Mouse (Mus musculus): ENCODE measurements at regions not wholly inside any gene's neighbourhood (a gene's known extent, or its start where the extent isn't known, plus 50 kb on each side); places are given as distances from the start of the nearest gene placed in this dataset.
A peak's percentile ranks its signal among the peaks of the same experiment; 100 is the strongest.

DNA sequence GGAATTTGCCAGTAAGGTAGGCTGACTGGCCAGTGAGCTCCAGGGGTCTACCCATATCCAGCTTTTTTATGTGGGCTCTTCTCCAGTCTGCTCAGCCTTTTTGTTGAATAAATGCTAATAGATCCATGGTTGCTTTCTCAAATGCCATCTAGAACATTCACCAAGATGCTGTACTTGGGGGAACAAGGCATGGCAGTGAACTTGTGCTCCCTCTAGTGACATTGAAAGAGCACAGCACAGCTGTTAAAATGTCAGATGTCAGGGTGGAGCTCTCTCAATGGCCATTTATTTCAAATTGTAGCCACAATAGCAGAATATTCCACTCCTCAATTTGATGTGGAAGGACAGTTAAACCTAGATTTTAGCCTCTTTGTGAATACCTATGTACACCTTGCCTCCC, 86.3 kb downstream of the Kcnk1 start:
- Histone ChIP-seq H3K36me3 (replicated peaks; ENCODE audit: control insufficient read depth, insufficient read depth, low read length) (no peaks in the 10 kb centered on the region), H3K9ac (replicated peaks; ENCODE audit: low read depth, low read length) (no peak overlapping the region), H3K4me3 (ENCODE audit: low read depth, low read length) (no peak overlapping the region), H3K9me3 (replicated peaks; ENCODE audit: control insufficient read depth, low read length) (no peaks in the 10 kb centered on the region), H3K27ac (ENCODE audit: low read depth) (no peak overlapping the region), H3K4me1 (ENCODE audit: control insufficient read depth, insufficient read depth) (no peaks in the 10 kb centered on the region), H3K4me2 (ENCODE audit: low read depth, low read length) (no peak overlapping the region), H3K27me3 (ENCODE audit: control insufficient read depth, insufficient read depth, low read length) (no peaks in the 10 kb centered on the region)
- DNase-seq (ENCODE audit: low spot score), result peak; percentile 33
- TF ChIP-seq EP300 (IDR thresholded peaks at IDR 0.05; ENCODE audit: low read depth), result no peak
- TF ChIP-seq CTCF (IDR thresholded peaks at IDR 0.05; ENCODE audit: low read depth), result peak; percentile 66
- ATAC-seq (ENCODE audit: insufficient read depth, low read depth), result no peak

DNA sequence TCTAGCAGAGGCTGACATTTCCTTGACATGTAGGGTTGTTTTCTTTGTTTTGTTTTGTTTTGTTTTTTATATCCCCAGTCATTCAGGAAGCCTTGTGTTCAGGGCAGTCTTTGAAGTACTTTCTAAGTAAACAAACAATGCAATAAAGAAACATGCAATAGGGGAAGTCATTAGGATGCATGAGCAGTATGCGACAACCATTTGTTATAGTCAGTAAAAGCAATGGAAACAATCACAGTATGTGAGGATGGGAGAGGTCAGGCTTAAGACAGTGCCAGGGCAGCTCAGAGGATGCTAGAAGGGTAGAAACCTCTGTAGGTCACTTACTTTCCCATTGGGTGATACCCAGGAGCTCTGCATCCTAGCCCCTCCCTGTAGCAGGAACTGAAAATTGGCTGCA, 87.9 kb downstream of the Kcnk1 start:
- no peak overlapping the region for H3K4me3 ChIP-seq (ENCODE audit: low read depth, low read length)
- H3K36me3 ChIP-seq (replicated peaks; ENCODE audit: control insufficient read depth, insufficient read depth, low read length), result no peaks in the 10 kb centered on the region
- no peaks in the 10 kb centered on the region for H3K27me3 ChIP-seq (ENCODE audit: control insufficient read depth, insufficient read depth, low read length)
- no peak overlapping the region for H3K4me2 ChIP-seq (ENCODE audit: low read depth, low read length)
- no peak for ATAC-seq (ENCODE audit: insufficient read depth, low read depth)
- no peaks in the 10 kb centered on the region for H3K4me1 ChIP-seq (ENCODE audit: control insufficient read depth, insufficient read depth)
- no peak for DNase-seq (ENCODE audit: low spot score)
- no peaks in the 10 kb centered on the region for H3K9me3 ChIP-seq (replicated peaks; ENCODE audit: control insufficient read depth, low read length)
- no peak overlapping the region for H3K27ac ChIP-seq (ENCODE audit: low read depth)
- no peak for TF ChIP-seq CTCF (IDR thresholded peaks at IDR 0.05; ENCODE audit: low read depth)
- no peak for TF ChIP-seq EP300 (IDR thresholded peaks at IDR 0.05; ENCODE audit: low read depth)
- 64% methylated on average over 1 of the region's 1 CpGs for WGBS
- H3K9ac ChIP-seq (replicated peaks; ENCODE audit: low read depth, low read length), result no peak overlapping the region

DNA sequence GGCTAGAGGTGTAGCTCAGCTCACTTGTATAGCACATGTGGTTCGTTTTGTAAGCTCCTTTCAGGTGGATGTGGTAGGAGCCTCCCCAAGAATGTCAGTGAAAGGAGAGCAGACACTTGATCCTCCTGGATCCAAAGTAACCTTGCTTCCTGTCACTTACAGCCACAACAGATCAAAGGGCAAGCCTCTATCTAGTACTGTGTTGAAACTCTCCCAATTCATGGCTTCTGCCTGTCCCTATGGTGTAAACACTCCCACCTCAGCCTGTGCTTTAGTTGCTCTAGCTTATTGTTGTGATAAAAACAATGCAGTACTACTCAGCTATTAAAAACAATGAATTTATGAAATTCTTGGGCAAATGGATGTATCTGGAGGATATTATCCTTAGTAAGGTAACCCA, 95.8 kb downstream of the Kcnk1 start:
- H3K9me3 ChIP-seq (replicated peaks; ENCODE audit: control insufficient read depth, low read length), result no peaks in the 10 kb centered on the region

DNA sequence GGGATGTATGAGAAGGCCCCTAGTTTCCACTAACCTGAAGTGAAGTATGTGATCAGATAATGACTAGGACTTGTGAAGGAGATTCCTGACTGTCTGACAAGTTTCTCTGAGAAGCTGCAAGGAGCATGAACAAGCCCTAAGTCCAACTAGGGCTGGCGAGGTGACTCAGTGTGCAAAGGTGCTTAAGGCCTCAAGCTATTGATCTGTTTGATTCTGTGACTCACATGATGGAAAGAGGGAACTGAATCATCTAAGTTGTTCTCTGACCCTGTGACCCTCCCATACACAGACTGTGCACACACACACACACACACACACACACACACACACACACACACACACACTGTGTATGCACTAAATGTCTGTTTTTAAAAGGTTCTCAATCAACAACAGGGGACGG, 99.0 kb downstream of the Kcnk1 start:
- no peak overlapping the region for H3K4me3 ChIP-seq (ENCODE audit: low read depth, low read length)
- H3K9me3 ChIP-seq (replicated peaks; ENCODE audit: control insufficient read depth, low read length), result no peaks in the 10 kb centered on the region
- H3K4me1 ChIP-seq (ENCODE audit: control insufficient read depth, insufficient read depth), result no peaks in the 10 kb centered on the region
- H3K27ac ChIP-seq (ENCODE audit: low read depth), result no peak overlapping the region
- H3K4me2 ChIP-seq (ENCODE audit: low read depth, low read length), result no peak overlapping the region
- no peak for TF ChIP-seq CTCF (IDR thresholded peaks at IDR 0.05; ENCODE audit: low read depth)
- TF ChIP-seq EP300 (IDR thresholded peaks at IDR 0.05; ENCODE audit: low read depth), result no peak
- H3K9ac ChIP-seq (replicated peaks; ENCODE audit: low read depth, low read length), result no peak overlapping the region
- no peaks in the 10 kb centered on the region for H3K27me3 ChIP-seq (ENCODE audit: control insufficient read depth, insufficient read depth, low read length)
- DNase-seq (ENCODE audit: low spot score) (no peak), ATAC-seq (ENCODE audit: insufficient read depth, low read depth) (no peak)
- 60% methylated on average over 2 of the region's 2 CpGs for WGBS
- H3K36me3 ChIP-seq (replicated peaks; ENCODE audit: control insufficient read depth, insufficient read depth, low read length), result no peaks in the 10 kb centered on the region

More for the DNA sequence above, 95.8 kb downstream of the Kcnk1 start:
- H3K36me3 ChIP-seq (replicated peaks; ENCODE audit: control insufficient read depth, insufficient read depth, low read length), result no peaks in the 10 kb centered on the region
- ATAC-seq (ENCODE audit: insufficient read depth, low read depth), result no peak
- no peak overlapping the region for H3K4me2 ChIP-seq (ENCODE audit: low read depth, low read length)
- H3K4me1 ChIP-seq (ENCODE audit: control insufficient read depth, insufficient read depth), result no peaks in the 10 kb centered on the region
- no peak overlapping the region for H3K9ac ChIP-seq (replicated peaks; ENCODE audit: low read depth, low read length)
- TF ChIP-seq CTCF (IDR thresholded peaks at IDR 0.05; ENCODE audit: low read depth) (no peak), EP300 (IDR thresholded peaks at IDR 0.05; ENCODE audit: low read depth) (no peak)
- WGBS, result 35% methylated on average over 1 of the region's 1 CpGs
- no peak overlapping the region for H3K4me3 ChIP-seq (ENCODE audit: low read depth, low read length)
- H3K27me3 ChIP-seq (ENCODE audit: control insufficient read depth, insufficient read depth, low read length), result no peaks in the 10 kb centered on the region
- no peak overlapping the region for H3K27ac ChIP-seq (ENCODE audit: low read depth)
- DNase-seq (ENCODE audit: low spot score), result no peak

- 52% methylated on average over 6 of the region's 6 CpGs for WGBS
- H3K4me3 ChIP-seq (ENCODE audit: low read depth, low read length), result no peak overlapping the region
- H3K4me1 ChIP-seq (ENCODE audit: control insufficient read depth, insufficient read depth), result no peaks in the 10 kb centered on the region
- no peaks in the 10 kb centered on the region for H3K9me3 ChIP-seq (replicated peaks; ENCODE audit: control insufficient read depth, low read length)
- DNase-seq (ENCODE audit: low spot score) (no peak), ATAC-seq (ENCODE audit: insufficient read depth, low read depth) (no peak)
- no peak for TF ChIP-seq CTCF (IDR thresholded peaks at IDR 0.05; ENCODE audit: low read depth)
- TF ChIP-seq EP300 (IDR thresholded peaks at IDR 0.05; ENCODE audit: low read depth), result no peak
- H3K36me3 ChIP-seq (replicated peaks; ENCODE audit: control insufficient read depth, insufficient read depth, low read length), result no peaks in the 10 kb centered on the region
- H3K9ac ChIP-seq (replicated peaks; ENCODE audit: low read depth, low read length), result no peak overlapping the region
- H3K4me2 ChIP-seq (ENCODE audit: low read depth, low read length), result no peak overlapping the region
- H3K27me3 ChIP-seq (ENCODE audit: control insufficient read depth, insufficient read depth, low read length), result no peaks in the 10 kb centered on the region
- H3K27ac ChIP-seq (ENCODE audit: low read depth), result no peak overlapping the region
Observed at GRCm38 (mm10) chr8:126096056-126096455, 101.1 kb downstream of the Kcnk1 start.

GRCm38 (mm10) chr8:126096636-126097170, 101.7 kb downstream of the Kcnk1 start:
- Histone ChIP-seq H3K9ac (replicated peaks; ENCODE audit: low read depth, low read length) (no peak overlapping the region), H3K4me3 (ENCODE audit: low read depth, low read length) (no peak overlapping the region), H3K27ac (ENCODE audit: low read depth) (no peak overlapping the region), H3K36me3 (replicated peaks; ENCODE audit: control insufficient read depth, insufficient read depth, low read length) (no peaks in the 10 kb centered on the region), H3K27me3 (ENCODE audit: control insufficient read depth, insufficient read depth, low read length) (no peaks in the 10 kb centered on the region), H3K9me3 (replicated peaks; ENCODE audit: control insufficient read depth, low read length) (no peaks in the 10 kb centered on the region), H3K4me1 (ENCODE audit: control insufficient read depth, insufficient read depth) (no peaks in the 10 kb centered on the region), H3K4me2 (ENCODE audit: low read depth, low read length) (no peak overlapping the region)
- no peak for TF ChIP-seq CTCF (IDR thresholded peaks at IDR 0.05; ENCODE audit: low read depth)
- no peak for TF ChIP-seq EP300 (IDR thresholded peaks at IDR 0.05; ENCODE audit: low read depth)
- no peak for ATAC-seq (ENCODE audit: insufficient read depth, low read depth)
- DNase-seq (ENCODE audit: low spot score), result no peak
- WGBS, result 57% methylated on average over 9 of the region's 9 CpGs
